Mouse (Mus musculus): ENCODE data around the gene Ctss. TPM values are rescaled to one million over a fixed set of nuclear protein-coding genes. Genes with fewer than 3 reads are reported as not detected.

Gene Ctss
- total RNA-seq, 2 experiments from 2014 or later: 3.0 to 5.9 TPM

Other genes with a start within 250 kb of the Ctss start
- 10 to 100 TPM; 21.3 to 23.8 TPM for gene Mindy1, start 245.4 kb upstream of the Ctss start, total RNA-seq (2021)
- gene Prune1, start 244.7 kb upstream of the Ctss start, total RNA-seq (2021): 10 to 100 TPM; 39.4 to 45.5 TPM
- gene Anxa9, start 219.6 kb upstream of the Ctss start, total RNA-seq (2021): under 1 TPM in 1 of 2 experiments, not detected in 1; 0.64 TPM
- gene Cers2, start 212.0 kb upstream of the Ctss start, total RNA-seq (2021): 10 to 100 TPM; 15.9 to 23.3 TPM
- 10 to 100 TPM in 1 of 2 experiments, 1 to 10 TPM in 1; 9.5 to 10.5 TPM for gene Setdb1, start 169.6 kb upstream of the Ctss start, total RNA-seq (2021)
- not detected for gene 4930558C23Rik, start 123.9 kb upstream of the Ctss start, total RNA-seq (2021)
- 10 to 100 TPM; 34.0 to 44.8 TPM for gene Arnt, start 92.4 kb upstream of the Ctss start, total RNA-seq (2021)
- gene Ctsk, start 27.5 kb upstream of the Ctss start, total RNA-seq (2021): 1 to 10 TPM; 8.4 to 9.0 TPM
- not detected for gene Hormad1, start 32.9 kb downstream of the Ctss start, total RNA-seq (2021)
- 10 to 100 TPM in 1 of 2 experiments, 1 to 10 TPM in 1; 8.0 to 10.1 TPM for gene Golph3l, start 62.1 kb downstream of the Ctss start, total RNA-seq (2021)
- 10 to 100 TPM; 85.6 to 96.1 TPM for gene Ensa, start 98.2 kb downstream of the Ctss start, total RNA-seq (2021)
- 100 to 1,000 TPM; 109 to 130 TPM for gene Mcl1, start 132.0 kb downstream of the Ctss start, total RNA-seq (2021)
- 10 to 100 TPM; 25.7 to 41.2 TPM for gene Adamtsl4, start 161.1 kb downstream of the Ctss start, total RNA-seq (2021)
- 10 to 100 TPM; 14.3 to 28.4 TPM for gene Ecm1, start 212.8 kb downstream of the Ctss start, total RNA-seq (2021)
- gene Tars2, start 233.4 kb downstream of the Ctss start, total RNA-seq (2021): 10 to 100 TPM; 28.0 to 28.7 TPM

Data from gastrocnemius, postnatal 36 days (tissue).